Mouse (Mus musculus): ENCODE measurements around the gene Klhl22. TPM values are rescaled to one million over a fixed set of nuclear protein-coding genes. Genes with fewer than 3 reads are reported as not detected.
A peak's percentile ranks its signal among the peaks of the same experiment; 100 is the strongest.

The Klhl22 gene
- total RNA-seq, 1 experiment from 2014 or later, result 16.0 TPM

- ATAC-seq (replicated peaks in 1 of 2; ENCODE audit: insufficient read depth in 1 of 2, low FRiP score in 2 of 2, low TSS enrichment in 1 of 2, low read depth in 1 of 2, poor library complexity in 2 of 2, severe bottlenecking in 2 of 2), result no peak
Observed at GRCm38 (mm10) chr16:17743279-17743678, 16.1 kb upstream of the Klhl22 start.

- peak; percentile 32 to 81 for ATAC-seq (replicated peaks in 1 of 2; ENCODE audit: insufficient read depth in 1 of 2, low FRiP score in 2 of 2, low TSS enrichment in 1 of 2, low read depth in 1 of 2, poor library complexity in 2 of 2, severe bottlenecking in 2 of 2)
Observed at GRCm38 (mm10) chr16:17744536-17744935, 14.9 kb upstream of the Klhl22 start.

- ATAC-seq (replicated peaks in 1 of 2; ENCODE audit: insufficient read depth in 1 of 2, low FRiP score in 2 of 2, low TSS enrichment in 1 of 2, low read depth in 1 of 2, poor library complexity in 2 of 2, severe bottlenecking in 2 of 2), result no peak
Observed at GRCm38 (mm10) chr16:17745067-17745466, 14.4 kb upstream of the Klhl22 start.

GRCm38 (mm10) chr16:17753001-17753400 lies 6.4 kb upstream of the Klhl22 start:
- no peak for ATAC-seq (replicated peaks in 1 of 2; ENCODE audit: insufficient read depth in 1 of 2, low FRiP score in 2 of 2, low TSS enrichment in 1 of 2, low read depth in 1 of 2, poor library complexity in 2 of 2, severe bottlenecking in 2 of 2)

GRCm38 (mm10) chr16:17753686-17754085 lies 5.7 kb upstream of the Klhl22 start:
- no peak for ATAC-seq (replicated peaks in 1 of 2; ENCODE audit: insufficient read depth in 1 of 2, low FRiP score in 2 of 2, low TSS enrichment in 1 of 2, low read depth in 1 of 2, poor library complexity in 2 of 2, severe bottlenecking in 2 of 2)

- ATAC-seq (replicated peaks in 1 of 2; ENCODE audit: insufficient read depth in 1 of 2, low FRiP score in 2 of 2, low TSS enrichment in 1 of 2, low read depth in 1 of 2, poor library complexity in 2 of 2, severe bottlenecking in 2 of 2), result no peak
Observed at GRCm38 (mm10) chr16:17757756-17758155, 1.7 kb upstream of the Klhl22 start.

- peak in 1 of 2 experiments; percentile 18; a peak in 1 of 4 replicates for ATAC-seq (replicated peaks in 1 of 2; ENCODE audit: insufficient read depth in 1 of 2, low FRiP score in 2 of 2, low TSS enrichment in 1 of 2, low read depth in 1 of 2, poor library complexity in 2 of 2, severe bottlenecking in 2 of 2)
Observed at GRCm38 (mm10) chr16:17758902-17759301, 516 bp upstream of the Klhl22 start.

GRCm38 (mm10) chr16:17759813-17760321 lies 449 bp downstream of the Klhl22 start:
- peak; percentile 12 to 35; a peak in 1 of 4 replicates for ATAC-seq (replicated peaks in 1 of 2; ENCODE audit: insufficient read depth in 1 of 2, low FRiP score in 2 of 2, low TSS enrichment in 1 of 2, low read depth in 1 of 2, poor library complexity in 2 of 2, severe bottlenecking in 2 of 2)

GRCm38 (mm10) chr16:17760657-17761056 lies 1.2 kb downstream of the Klhl22 start:
- peak; percentile 19 to 34; a peak in 1 of 4 replicates for ATAC-seq (replicated peaks in 1 of 2; ENCODE audit: insufficient read depth in 1 of 2, low FRiP score in 2 of 2, low TSS enrichment in 1 of 2, low read depth in 1 of 2, poor library complexity in 2 of 2, severe bottlenecking in 2 of 2)

- ATAC-seq (replicated peaks in 1 of 2; ENCODE audit: insufficient read depth in 1 of 2, low FRiP score in 2 of 2, low TSS enrichment in 1 of 2, low read depth in 1 of 2, poor library complexity in 2 of 2, severe bottlenecking in 2 of 2), result peak; percentile 17 to 55; a peak in 3 of 4 replicates
Observed at GRCm38 (mm10) chr16:17761074-17761473, 1.7 kb downstream of the Klhl22 start.

GRCm38 (mm10) chr16:17764108-17764511 lies 4.7 kb downstream of the Klhl22 start:
- no peak for ATAC-seq (replicated peaks in 1 of 2; ENCODE audit: insufficient read depth in 1 of 2, low FRiP score in 2 of 2, low TSS enrichment in 1 of 2, low read depth in 1 of 2, poor library complexity in 2 of 2, severe bottlenecking in 2 of 2)

GRCm38 (mm10) chr16:17768834-17769233 lies 9.4 kb downstream of the Klhl22 start:
- ATAC-seq (replicated peaks in 1 of 2; ENCODE audit: insufficient read depth in 1 of 2, low FRiP score in 2 of 2, low TSS enrichment in 1 of 2, low read depth in 1 of 2, poor library complexity in 2 of 2, severe bottlenecking in 2 of 2), result no peak

GRCm38 (mm10) chr16:17771117-17771865 lies 11.9 kb downstream of the Klhl22 start:
- no peak for ATAC-seq (replicated peaks in 1 of 2; ENCODE audit: insufficient read depth in 1 of 2, low FRiP score in 2 of 2, low TSS enrichment in 1 of 2, low read depth in 1 of 2, poor library complexity in 2 of 2, severe bottlenecking in 2 of 2)

- peak; percentile 32 to 46; a peak in 1 of 4 replicates for ATAC-seq (replicated peaks in 1 of 2; ENCODE audit: insufficient read depth in 1 of 2, low FRiP score in 2 of 2, low TSS enrichment in 1 of 2, low read depth in 1 of 2, poor library complexity in 2 of 2, severe bottlenecking in 2 of 2)
Observed at GRCm38 (mm10) chr16:17776828-17777227, 17.4 kb downstream of the Klhl22 start.

- ATAC-seq (replicated peaks in 1 of 2; ENCODE audit: insufficient read depth in 1 of 2, low FRiP score in 2 of 2, low TSS enrichment in 1 of 2, low read depth in 1 of 2, poor library complexity in 2 of 2, severe bottlenecking in 2 of 2), result no peak
Observed at GRCm38 (mm10) chr16:17778223-17778622, 18.8 kb downstream of the Klhl22 start.

GRCm38 (mm10) chr16:17779692-17780091 lies 20.3 kb downstream of the Klhl22 start:
- ATAC-seq (replicated peaks in 1 of 2; ENCODE audit: insufficient read depth in 1 of 2, low FRiP score in 2 of 2, low TSS enrichment in 1 of 2, low read depth in 1 of 2, poor library complexity in 2 of 2, severe bottlenecking in 2 of 2), result no peak

- ATAC-seq (replicated peaks in 1 of 2; ENCODE audit: insufficient read depth in 1 of 2, low FRiP score in 2 of 2, low TSS enrichment in 1 of 2, low read depth in 1 of 2, poor library complexity in 2 of 2, severe bottlenecking in 2 of 2), result no peak
Observed at GRCm38 (mm10) chr16:17785337-17785736, 25.9 kb downstream of the Klhl22 start.

- ATAC-seq (replicated peaks in 1 of 2; ENCODE audit: insufficient read depth in 1 of 2, low FRiP score in 2 of 2, low TSS enrichment in 1 of 2, low read depth in 1 of 2, poor library complexity in 2 of 2, severe bottlenecking in 2 of 2), result no peak
Observed at GRCm38 (mm10) chr16:17792728-17793127, 33.3 kb downstream of the Klhl22 start.

GRCm38 (mm10) chr16:17794047-17794446 lies 34.6 kb downstream of the Klhl22 start:
- no peak for ATAC-seq (replicated peaks in 1 of 2; ENCODE audit: insufficient read depth in 1 of 2, low FRiP score in 2 of 2, low TSS enrichment in 1 of 2, low read depth in 1 of 2, poor library complexity in 2 of 2, severe bottlenecking in 2 of 2)

All from hematopoietic stem cell, adult 5-6 weeks (primary cell).